Comparison of ENCODE assay signal across 11 mouse cellular contexts in the genomic region with DNA sequence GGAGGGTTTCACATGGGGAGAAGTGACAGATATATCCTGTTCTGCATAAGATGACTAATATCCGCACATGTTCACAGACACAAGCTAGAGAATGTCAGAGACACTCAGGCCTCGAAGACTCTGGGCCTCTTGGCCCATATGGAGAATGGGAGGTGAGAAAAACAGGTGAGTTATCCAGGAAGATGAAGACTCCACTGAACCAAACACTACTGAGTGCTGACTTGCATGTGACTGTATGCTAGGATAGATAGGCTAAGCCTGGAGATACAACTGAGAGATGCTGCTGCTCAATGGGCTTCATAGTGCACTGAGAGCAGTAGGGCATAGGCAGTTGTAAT.
"Had no signal": no experiment of that assay in that cellular context is flagged by ENCODE, and none has a peak within 500 bp of the region (broad histone marks: within the 10 kb centered on the region; RNA-seq: fewer than 3 reads in every experiment).

No protein-coding gene starts in this region.

- H3K4me1 ChIP-seq: limb, embryonic 12.5 days; liver, embryonic 13.5 days; lung, embryonic 15.5 days; megakaryocyte, embryonic 14.5 days; neural tube, embryonic 12.5 days had no signal

- H3K9me3 ChIP-seq: limb, embryonic 12.5 days; liver, embryonic 13.5 days; lung, embryonic 15.5 days; megakaryocyte, embryonic 14.5 days; neural tube, embryonic 12.5 days had no signal

- H3K27ac ChIP-seq: limb, embryonic 12.5 days; liver, embryonic 13.5 days; lung, embryonic 15.5 days; macrophage; neural tube, embryonic 12.5 days had no signal

- ATAC-seq: intestine, embryonic 16.5 days had no signal

- H3K9ac ChIP-seq: limb, embryonic 12.5 days; liver, embryonic 13.5 days; liver, postnatal 0 days; lung, embryonic 15.5 days; neural tube, embryonic 12.5 days had no signal

- H3K27me3 ChIP-seq: limb, embryonic 12.5 days; liver, embryonic 13.5 days; lung, embryonic 15.5 days; megakaryocyte, embryonic 14.5 days; neural tube, embryonic 12.5 days had no signal

- H3K36me3 ChIP-seq: limb, embryonic 12.5 days; liver, embryonic 13.5 days; lung, embryonic 15.5 days; neural tube, embryonic 12.5 days had no signal

- H3K4me2 ChIP-seq: limb, embryonic 12.5 days; liver, embryonic 13.5 days; lung, embryonic 15.5 days; midbrain, embryonic 11.5 days; neural tube, embryonic 12.5 days had no signal

- H3K4me3 ChIP-seq: limb, embryonic 12.5 days; liver, embryonic 13.5 days; lung, embryonic 15.5 days; megakaryocyte, embryonic 14.5 days; neural tube, embryonic 12.5 days had no signal

- DNase-seq: liver, embryonic 13.5 days; spleen, adult 18-20 months; thymus, adult 18-20 months had no signal
